Mouse (Mus musculus): ENCODE measurements around the gene Adamtsl1. TPM values are rescaled to one million over a fixed set of nuclear protein-coding genes. Genes with fewer than 3 reads are reported as not detected.

The Adamtsl1 gene
- total RNA-seq, 2 experiments from 2014 or later, result not detected

- no peak for ATAC-seq (replicated peaks; ENCODE audit: low FRiP score, poor library complexity, severe bottlenecking)
These were observed 608.5 kb downstream of the Adamtsl1 start for GRCm38 (mm10) chr4:86122431-86122830.

GRCm38 (mm10) chr4:86124374-86124773, 610.4 kb downstream of the Adamtsl1 start:
- ATAC-seq (replicated peaks; ENCODE audit: low FRiP score, poor library complexity, severe bottlenecking), result no peak

GRCm38 (mm10) chr4:86126636-86127035, 612.7 kb downstream of the Adamtsl1 start:
- no peak for ATAC-seq (replicated peaks; ENCODE audit: low FRiP score, poor library complexity, severe bottlenecking)

DNA sequence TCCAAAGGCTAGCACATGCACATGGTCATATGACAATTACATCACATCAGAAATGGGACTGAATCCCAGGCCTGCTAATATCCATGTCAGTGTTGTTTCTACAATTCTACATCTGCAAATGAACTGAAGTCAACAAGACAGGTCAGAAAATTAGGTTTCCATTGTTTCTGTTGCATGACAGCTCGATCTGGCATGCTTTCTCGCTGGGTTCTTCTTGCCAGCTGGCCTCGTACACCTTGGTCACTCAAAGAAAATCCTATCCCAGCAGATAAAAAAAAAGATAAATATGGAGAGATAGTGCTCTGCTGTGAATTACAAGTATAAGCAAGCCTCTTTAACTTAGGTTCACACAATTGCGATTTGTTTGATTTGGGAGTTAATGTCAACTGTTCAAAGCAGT, 644.6 kb downstream of the Adamtsl1 start:
- no peak for ATAC-seq (replicated peaks; ENCODE audit: low FRiP score, poor library complexity, severe bottlenecking)

DNA sequence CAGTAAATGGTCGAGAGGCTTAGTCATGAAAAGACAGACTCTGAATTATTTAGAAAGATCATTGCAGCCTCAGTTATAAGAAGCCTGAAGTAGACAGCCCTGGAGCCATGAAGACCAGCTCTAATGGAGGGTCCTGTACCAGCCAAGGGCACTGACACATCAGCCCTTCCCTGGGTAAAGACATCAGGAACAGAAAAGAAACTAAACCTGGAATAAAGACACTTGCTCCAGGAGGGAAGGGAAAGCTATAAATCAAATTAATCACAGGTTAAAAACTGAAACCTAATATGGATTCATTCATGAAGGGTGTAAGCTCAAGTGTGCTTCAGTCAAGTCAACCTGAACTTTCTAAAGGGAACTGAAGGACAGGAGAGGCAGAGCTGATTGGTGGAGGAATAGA, 645.4 kb downstream of the Adamtsl1 start:
- ATAC-seq (replicated peaks; ENCODE audit: low FRiP score, poor library complexity, severe bottlenecking), result no peak

DNA sequence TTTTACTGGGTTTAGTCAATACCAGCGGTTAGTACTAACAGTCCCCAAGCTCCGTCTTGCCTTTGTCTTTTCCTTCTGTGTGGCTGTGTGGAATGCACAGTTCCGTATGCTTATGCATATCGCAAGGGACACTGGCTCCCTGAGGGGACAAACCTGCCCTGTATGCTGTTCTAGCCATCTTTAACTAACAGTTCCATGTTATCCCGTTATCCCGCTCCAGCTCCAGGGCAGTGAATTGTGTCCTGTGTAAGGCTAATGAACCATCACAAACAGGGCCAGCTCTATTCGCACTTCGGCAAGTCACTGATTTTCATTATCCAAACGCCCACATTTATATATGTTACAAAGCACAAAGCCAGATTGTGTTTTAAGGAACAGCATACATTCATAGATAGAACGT, 656.8 kb downstream of the Adamtsl1 start:
- ATAC-seq (replicated peaks; ENCODE audit: low FRiP score, poor library complexity, severe bottlenecking), result no peak

GRCm38 (mm10) chr4:86171461-86171860, 657.5 kb downstream of the Adamtsl1 start:
- ATAC-seq (replicated peaks; ENCODE audit: low FRiP score, poor library complexity, severe bottlenecking), result no peak

DNA sequence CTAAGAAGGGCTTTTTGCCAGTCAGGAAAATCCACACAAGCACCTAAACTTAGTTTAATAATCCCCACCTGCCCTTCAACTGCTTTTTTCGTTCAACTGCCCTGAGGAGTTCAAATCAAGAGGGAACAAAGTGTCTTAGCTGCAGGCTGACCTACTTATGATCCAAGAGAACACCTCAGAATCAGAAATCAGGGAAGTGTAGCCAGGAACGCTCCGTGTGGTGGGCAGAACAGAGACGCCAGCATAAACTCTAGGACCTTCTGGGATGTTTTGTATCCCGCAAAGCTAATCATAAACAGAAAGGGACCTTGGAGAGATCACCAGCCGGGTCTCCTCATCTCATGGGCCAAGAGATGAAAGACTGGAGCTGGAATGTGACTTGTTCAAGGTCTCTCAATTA, 663.5 kb downstream of the Adamtsl1 start:
- ATAC-seq (replicated peaks; ENCODE audit: low FRiP score, poor library complexity, severe bottlenecking), result no peak

- no peak for ATAC-seq (replicated peaks; ENCODE audit: low FRiP score, poor library complexity, severe bottlenecking)
These were observed 664.1 kb downstream of the Adamtsl1 start for GRCm38 (mm10) chr4:86178116-86178515.

DNA sequence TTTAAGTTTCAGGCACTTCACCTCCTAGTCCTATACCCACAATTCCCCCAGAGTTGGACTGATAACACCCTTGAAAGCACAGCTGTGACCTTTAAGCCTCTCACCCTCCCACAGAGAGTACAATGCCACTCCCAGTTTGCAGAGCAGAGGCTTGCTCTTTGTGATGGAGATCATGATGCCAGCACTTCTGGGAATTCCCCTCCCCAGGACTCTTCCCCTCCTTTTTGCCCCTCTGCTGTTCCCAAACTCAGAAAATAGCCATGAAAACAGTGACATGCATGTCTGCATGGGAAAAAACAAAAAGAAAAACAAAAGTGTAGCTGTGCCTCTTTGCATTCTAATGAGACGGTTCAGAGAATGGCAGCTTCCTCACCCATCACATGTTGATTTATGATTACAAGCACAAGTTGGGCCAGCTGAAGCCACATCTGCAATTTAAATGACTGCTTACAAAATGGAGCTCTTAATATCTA, 669.8 kb downstream of the Adamtsl1 start:
- no peak for ATAC-seq (replicated peaks; ENCODE audit: low FRiP score, poor library complexity, severe bottlenecking)

DNA sequence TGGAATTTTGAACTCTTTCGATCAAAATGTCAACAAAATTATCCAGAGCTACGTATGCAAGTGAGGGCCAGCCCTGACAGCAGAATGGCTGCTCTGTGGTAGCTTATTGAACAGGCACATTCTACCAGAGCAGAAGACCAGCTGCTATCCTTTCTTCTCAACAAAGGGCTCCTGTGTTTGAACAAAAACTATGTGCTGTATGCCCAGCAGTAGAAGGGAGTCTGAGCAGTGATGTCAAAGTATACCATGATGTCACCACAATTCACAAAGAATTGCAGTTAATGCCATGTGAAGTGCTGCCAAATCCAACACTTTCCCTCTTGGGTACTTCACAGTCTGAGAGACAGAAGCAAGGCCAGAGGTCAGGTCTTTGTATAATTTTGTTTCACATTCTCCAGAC, 675.9 kb downstream of the Adamtsl1 start:
- ATAC-seq (replicated peaks; ENCODE audit: low FRiP score, poor library complexity, severe bottlenecking), result no peak

DNA sequence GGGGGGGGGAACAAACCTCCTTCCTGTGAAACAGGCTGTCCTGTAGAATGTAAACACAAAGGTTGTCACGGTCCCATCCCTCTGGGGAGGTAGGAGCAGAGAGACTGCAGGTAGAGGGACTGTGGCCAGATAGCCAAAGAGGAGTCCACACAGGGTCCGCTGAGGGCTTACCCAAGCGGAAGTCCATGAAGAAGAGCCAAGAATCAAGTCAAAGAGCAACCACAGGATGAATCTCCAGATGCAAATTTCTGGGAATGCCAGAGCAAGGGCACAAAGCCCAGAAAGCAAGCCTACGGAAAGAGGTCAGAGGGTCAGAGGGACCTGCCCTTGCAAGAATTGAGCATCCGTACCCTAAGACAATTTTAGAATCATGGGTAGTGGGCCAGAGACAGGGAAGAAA, 677.2 kb downstream of the Adamtsl1 start:
- ATAC-seq (replicated peaks; ENCODE audit: low FRiP score, poor library complexity, severe bottlenecking), result no peak

GRCm38 (mm10) chr4:86201766-86202165, 687.8 kb downstream of the Adamtsl1 start:
- ATAC-seq (replicated peaks; ENCODE audit: low FRiP score, poor library complexity, severe bottlenecking), result no peak

DNA sequence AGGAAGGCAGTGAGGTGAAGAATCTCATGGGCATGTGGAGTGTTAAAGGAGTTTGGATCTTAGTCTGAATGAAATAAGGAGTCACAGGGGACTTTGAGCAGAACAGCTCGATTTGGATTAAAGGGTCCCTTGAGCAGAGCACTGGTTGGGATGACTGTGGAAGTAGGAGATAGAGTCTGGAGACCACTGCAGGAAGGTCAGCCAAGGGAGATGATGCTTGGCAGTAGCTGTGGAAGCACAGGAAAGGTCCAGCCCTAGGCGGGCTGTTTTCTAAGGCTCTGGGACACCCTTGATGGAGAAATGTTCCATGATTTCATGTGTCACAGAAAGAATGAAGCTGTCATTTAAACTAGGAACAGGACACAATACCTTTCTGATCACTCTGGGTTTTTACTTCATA, 689.3 kb downstream of the Adamtsl1 start:
- no peak for ATAC-seq (replicated peaks; ENCODE audit: low FRiP score, poor library complexity, severe bottlenecking)

DNA sequence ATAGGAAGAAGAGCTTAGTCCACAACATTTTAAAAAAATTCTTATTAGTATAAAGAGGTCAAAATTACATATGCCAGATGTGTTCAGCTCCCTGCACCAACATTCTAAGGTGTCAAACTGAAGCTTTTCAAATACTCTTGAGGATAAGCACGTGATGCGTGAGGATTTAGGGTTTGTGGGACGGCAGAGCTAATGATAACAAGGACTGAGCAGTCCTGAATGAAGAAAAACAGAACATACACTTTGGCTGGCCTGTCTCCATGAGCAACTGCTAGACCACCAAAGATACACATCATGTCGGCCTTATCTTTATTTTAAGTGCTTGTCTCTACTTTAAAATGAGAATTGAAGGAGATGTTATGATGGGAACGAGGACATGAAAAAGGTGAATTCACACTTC, 710.9 kb downstream of the Adamtsl1 start:
- no peak for ATAC-seq (replicated peaks; ENCODE audit: low FRiP score, poor library complexity, severe bottlenecking)

- no peak for ATAC-seq (replicated peaks; ENCODE audit: low FRiP score, poor library complexity, severe bottlenecking)
These were observed 713.1 kb downstream of the Adamtsl1 start for GRCm38 (mm10) chr4:86227096-86227495.

DNA sequence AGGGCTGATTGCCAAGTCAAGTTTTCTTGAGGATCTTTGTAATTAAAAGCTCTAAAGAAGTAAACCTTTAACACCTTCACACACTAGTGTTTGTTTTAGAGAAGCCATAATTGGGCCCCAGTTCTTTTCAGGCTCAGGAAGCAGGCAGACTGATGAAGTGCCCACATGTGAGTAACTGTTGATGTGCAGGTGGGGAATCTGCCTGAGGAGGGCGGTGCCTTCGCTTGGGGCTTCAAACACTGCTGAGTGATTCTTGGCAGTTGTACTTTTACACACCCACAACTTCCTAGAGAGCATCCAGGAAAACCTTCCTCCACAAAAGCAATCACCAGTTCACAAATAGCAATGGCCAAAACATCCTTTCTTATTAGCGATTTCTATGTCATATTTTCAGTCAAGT, 719.2 kb downstream of the Adamtsl1 start:
- no peak for ATAC-seq (replicated peaks; ENCODE audit: low FRiP score, poor library complexity, severe bottlenecking)

- ATAC-seq (replicated peaks; ENCODE audit: low FRiP score, poor library complexity, severe bottlenecking), result no peak
These were observed 728.0 kb downstream of the Adamtsl1 start for GRCm38 (mm10) chr4:86241854-86242424.

- ATAC-seq (replicated peaks; ENCODE audit: low FRiP score, poor library complexity, severe bottlenecking), result no peak
These were observed 756.1 kb downstream of the Adamtsl1 start for GRCm38 (mm10) chr4:86270085-86270484.

GRCm38 (mm10) chr4:86273703-86274355, 759.9 kb downstream of the Adamtsl1 start:
- no peak for ATAC-seq (replicated peaks; ENCODE audit: low FRiP score, poor library complexity, severe bottlenecking)

DNA sequence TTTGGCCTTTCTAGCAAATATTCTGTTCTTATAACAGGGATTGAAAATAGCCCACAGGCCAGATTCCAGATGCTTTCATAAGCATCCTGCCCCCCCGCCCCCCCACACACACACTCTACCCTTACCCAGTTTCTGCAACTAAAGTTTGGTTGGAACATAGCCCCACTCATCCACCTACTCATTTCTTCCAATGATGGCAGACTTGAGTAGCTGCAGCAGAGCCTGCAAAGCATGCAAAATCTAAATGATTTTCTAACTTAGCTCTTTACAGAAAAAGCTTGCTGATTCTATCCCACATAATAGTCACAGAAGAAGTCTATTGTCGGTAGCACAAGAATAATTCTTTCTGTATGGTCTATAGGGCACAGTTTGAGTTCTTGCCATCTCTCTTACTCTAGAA, 760.7 kb downstream of the Adamtsl1 start:
- ATAC-seq (replicated peaks; ENCODE audit: low FRiP score, poor library complexity, severe bottlenecking), result no peak

Data from erythroid progenitor cell, adult 5-6 weeks (primary cell).